Comparison of ENCODE assay signal across 12 mouse cellular contexts in genomic region chr19:41837917-41838261, GRCm38 (mm10). TPM values are rescaled to one million over a fixed set of nuclear protein-coding genes. Genes with fewer than 3 reads are reported as not detected.
A peak's percentile ranks its signal among the peaks of the same experiment; 100 is the strongest.
DNase-seq lines count a peak whose midpoint lies in the region; ATAC-seq and TF ChIP-seq lines count a peak whose summit lies in the region.
"Had no signal": no experiment of that assay in that cellular context is flagged by ENCODE, and none has a peak within 500 bp of the region (broad histone marks: within the 10 kb centered on the region; RNA-seq: fewer than 3 reads in every experiment).

No protein-coding gene starts in this region.

- H3K27me3 ChIP-seq in erythroblast, embryonic 14.5 days (ENCODE audit: control insufficient read depth), result no peaks in the 10 kb centered on the region
- H3K27me3 ChIP-seq in liver, embryonic 15.5 days, result no peaks in the 10 kb centered on the region
- no peaks in the 10 kb centered on the region for H3K27me3 ChIP-seq in small intestine, adult 2 months (ENCODE audit: control insufficient read depth, insufficient read depth, low read length)
- H3K27me3 ChIP-seq: forebrain, embryonic 13.5 days had no signal

- H3K9me3 ChIP-seq in erythroblast, embryonic 14.5 days (ENCODE audit: control insufficient read depth, low read length), result no peaks in the 10 kb centered on the region
- no peaks in the 10 kb centered on the region for H3K9me3 ChIP-seq in liver, embryonic 15.5 days (replicated peaks)
- H3K9me3 ChIP-seq: forebrain, embryonic 13.5 days had no signal

- no peak for TF ChIP-seq CTCF in lung, adult 2 months (IDR thresholded peaks at IDR 0.05; ENCODE audit: insufficient read depth, low read length)
- TF ChIP-seq CTCF in small intestine, adult 2 months (IDR thresholded peaks at IDR 0.05; ENCODE audit: extremely low read depth, insufficient read length, insufficient replicate concordance, low read depth, low read length), result no peak

- no peaks in the 10 kb centered on the region; the same call in 1 of the 2 replicates for H3K4me1 ChIP-seq in lung, adult 2 months (ENCODE audit: control insufficient read depth, insufficient read depth, low read length)
- peaks cover 87% of the 10 kb centered on the region for H3K4me1 ChIP-seq in erythroblast, embryonic 14.5 days (ENCODE audit: control insufficient read depth)
- H3K4me1 ChIP-seq in liver, embryonic 15.5 days (replicated peaks), result peaks cover 83% of the 10 kb centered on the region
- peaks cover 20% of the 10 kb centered on the region; the same call in 1 of the 2 replicates for H3K4me1 ChIP-seq in small intestine, adult 2 months (ENCODE audit: control insufficient read depth, insufficient read depth, insufficient read length, low read length)

- 0 out of 2 replicates have a peak overlapping the region, but pooled peaks have one; percentile 28 for H3K9ac ChIP-seq in liver, embryonic 15.5 days
- H3K9ac ChIP-seq: forebrain, embryonic 13.5 days had no signal

- peak; percentile 75 to 81 for DNase-seq in lung, adult 18-20 months
- DNase-seq in lung, adult 2 months, result no peak
- no peak for DNase-seq in kidney, postnatal 25 days
- DNase-seq in cerebellum, adult 9-10 months, result no peak
- DNase-seq: embryo, embryonic 11 days; kidney, adult 9 months had no signal

- peak overlapping the region; percentile 92 for H3K27ac ChIP-seq in liver, embryonic 15.5 days (replicated peaks)
- H3K27ac ChIP-seq in small intestine, adult 2 months (ENCODE audit: insufficient read depth, low read depth, low read length), result peak overlapping the region; percentile 96
- H3K27ac ChIP-seq: forebrain, embryonic 13.5 days; macrophage had no signal

- TF ChIP-seq POLR2A in lung, adult 2 months (IDR thresholded peaks at IDR 0.05; ENCODE audit: borderline replicate concordance, extremely low read depth, low read depth, low read length), result no peak
- TF ChIP-seq POLR2A in small intestine, adult 2 months (IDR thresholded peaks at IDR 0.05; ENCODE audit: low read depth, low read length), result no peak

- 28% methylated on average over 4 of the region's 4 CpGs for WGBS in lung, adult 2 months
- WGBS in liver, embryonic 15.5 days (ENCODE audit: insufficient replicate concordance), result 9% methylated on average over 4 of the region's 4 CpGs
- WGBS in small intestine, adult 2 months, result 18% methylated on average over 4 of the region's 4 CpGs

- peak; percentile 17 for ATAC-seq in liver, embryonic 15.5 days (ENCODE audit: insufficient read depth)
- ATAC-seq in inflammation-experienced regulatory T-cells, adult 6 months, result no peak
- ATAC-seq: forebrain, embryonic 13.5 days had no signal

- no peak overlapping the region for H3K4me3 ChIP-seq in lung, adult 2 months (replicated peaks; ENCODE audit: extremely low read depth, low read depth, low read length)
- peak overlapping the region; percentile 40 for H3K4me3 ChIP-seq in erythroblast, embryonic 14.5 days (replicated peaks)
- H3K4me3 ChIP-seq in liver, embryonic 15.5 days (replicated peaks), result peak overlapping the region; percentile 17
- H3K4me3 ChIP-seq in small intestine, adult 2 months (ENCODE audit: low read depth, low read length), result peak overlapping the region; percentile 19; the same call in 1 of the 2 replicates
- H3K4me3 ChIP-seq: forebrain, embryonic 13.5 days had no signal

- H3K36me3 ChIP-seq in erythroblast, embryonic 14.5 days (ENCODE audit: control insufficient read depth), result peaks cover 5% of the 10 kb centered on the region
- no peaks in the 10 kb centered on the region for H3K36me3 ChIP-seq in liver, embryonic 15.5 days (replicated peaks)
- no peaks in the 10 kb centered on the region for H3K36me3 ChIP-seq in small intestine, adult 2 months (ENCODE audit: control insufficient read depth, insufficient read depth, low read length)

- H3K4me2 ChIP-seq in liver, embryonic 15.5 days, result peak overlapping the region; percentile 60
- H3K4me2 ChIP-seq: forebrain, embryonic 13.5 days had no signal

RNA-seq across cellular contexts. Expression of gene Frat1, which starts 8.1 kb away (rescaled TPM):
- polyA plus RNA-seq in lung, adult 2 months (2012; rRNA removed), result 3.6 and 4.7 TPM in 2 replicates
- polyA plus RNA-seq in erythroblast, embryonic 14.5 days (2012), result 2.3 and 2.8 TPM in 2 replicates
- polyA plus RNA-seq in liver, embryonic 15.5 days (2015; fragmentation: Nextera tagmentation; extraction: Ambion mirVana), result 8.5 and 9.1 TPM in 2 replicates
- polyA plus RNA-seq in small intestine, adult 2 months (2012; rRNA removed), result 8.1 and 29.1 TPM in 2 replicates
- 10 to 100 TPM in 2 of 3 experiments, 1 to 10 TPM in 1; 7.8 to 24.9 (median 21.2) TPM for polyA plus RNA-seq in inflammation-experienced regulatory T-cells, adult 6 months (2017; shearing (Covaris generic))

RNA-seq across cellular contexts. Expression of gene Frat2, which starts 10.0 kb away (rescaled TPM):
- polyA plus RNA-seq in lung, adult 2 months (2012; rRNA removed), result 3.3 and 4.3 TPM in 2 replicates
- 8.4 and 10.4 TPM in 2 replicates for polyA plus RNA-seq in erythroblast, embryonic 14.5 days (2012)
- polyA plus RNA-seq in liver, embryonic 15.5 days (2015; fragmentation: Nextera tagmentation; extraction: Ambion mirVana), result 4.4 and 4.5 TPM in 2 replicates
- polyA plus RNA-seq in small intestine, adult 2 months (2012; rRNA removed), result 13.7 and 62.2 TPM in 2 replicates
- 1 to 10 TPM in 2 of 3 experiments, under 1 TPM in 1; 0.33 to 1.5 (median 1.3) TPM for polyA plus RNA-seq in inflammation-experienced regulatory T-cells, adult 6 months (2017; shearing (Covaris generic))

RNA-seq across cellular contexts. Expression of gene Arhgap19, which starts 36.0 kb away (rescaled TPM):
- polyA plus RNA-seq in lung, adult 2 months (2012; rRNA removed), result 1.3 and 2.2 TPM in 2 replicates
- 0.49 and 0.65 TPM in 2 replicates for polyA plus RNA-seq in erythroblast, embryonic 14.5 days (2012)
- polyA plus RNA-seq in liver, embryonic 15.5 days (2015; fragmentation: Nextera tagmentation; extraction: Ambion mirVana), result 26.6 and 29.4 TPM in 2 replicates
- 0.71 and 2.1 TPM in 2 replicates for polyA plus RNA-seq in small intestine, adult 2 months (2012; rRNA removed)
- 10 to 100 TPM in 1 of 3 experiments, 1 to 10 TPM in 2; 2.7 to 21.2 (median 2.7) TPM for polyA plus RNA-seq in inflammation-experienced regulatory T-cells, adult 6 months (2017; shearing (Covaris generic))

RNA-seq across cellular contexts. Expression of gene Rrp12, which starts 58.1 kb away (rescaled TPM):
- 4.1 and 5.5 TPM in 2 replicates for polyA plus RNA-seq in lung, adult 2 months (2012; rRNA removed)
- polyA plus RNA-seq in erythroblast, embryonic 14.5 days (2012), result 1.1 TPM in 2 replicates
- polyA plus RNA-seq in liver, embryonic 15.5 days (2015; fragmentation: Nextera tagmentation; extraction: Ambion mirVana), result 8.5 and 8.6 TPM in 2 replicates
- 2.4 and 3.0 TPM in 2 replicates for polyA plus RNA-seq in small intestine, adult 2 months (2012; rRNA removed)
- 1 to 10 TPM; 5.9 to 8.6 (median 7.5) TPM for polyA plus RNA-seq in inflammation-experienced regulatory T-cells, adult 6 months (2017; shearing (Covaris generic))

Comparison
In these comparisons a context has a peak if more than half of its experiments do, and no peak if none do; other contexts are left out.
1. DNase-seq: peak in lung, adult 18-20 months (2 of 2); none in lung, adult 2 months (single experiment), kidney, postnatal 25 days (0 of 2) and cerebellum, adult 9-10 months (single experiment).